Mouse (Mus musculus): ENCODE measurements around the gene Gm20388. TPM values are rescaled to one million over a fixed set of nuclear protein-coding genes. Genes with fewer than 3 reads are reported as not detected.

Gene Gm20388
- total RNA-seq, 1 experiment from 2014 or later, result 19.5 TPM

DNA sequence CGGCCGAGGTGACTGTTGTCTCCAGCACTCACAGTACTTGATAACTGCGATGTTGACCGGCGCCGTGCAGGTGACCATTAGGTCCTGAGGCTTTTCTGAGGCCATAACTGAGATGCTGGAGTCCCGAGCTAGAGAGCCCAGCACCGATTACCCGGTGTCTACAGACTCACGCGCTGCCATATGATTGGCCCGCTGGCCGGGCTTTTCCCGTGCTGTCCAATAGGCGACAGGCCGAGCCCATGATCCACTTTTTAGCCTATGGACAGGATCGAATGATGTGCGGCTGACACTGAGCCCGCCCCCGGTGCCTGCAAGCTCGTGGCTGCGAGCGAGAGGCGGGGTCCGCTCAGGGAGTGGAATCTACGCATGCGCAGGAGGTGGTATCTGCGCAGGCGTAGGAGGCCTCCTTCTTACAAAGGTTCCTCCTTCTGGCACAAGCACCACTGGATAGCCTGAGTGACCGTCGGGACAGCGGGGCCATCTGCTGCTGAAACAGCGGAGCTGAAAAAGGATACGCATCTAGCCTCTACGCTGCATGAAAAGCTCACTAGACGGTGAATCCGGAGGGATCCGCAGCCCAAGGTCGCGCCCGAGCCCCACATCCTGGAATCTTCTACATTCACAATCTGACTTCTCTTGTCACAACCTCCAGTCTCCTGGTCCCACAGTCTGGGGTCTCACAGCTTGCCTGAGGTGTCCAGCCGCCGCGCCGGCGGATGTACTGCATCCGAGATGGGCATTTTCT, 2532.8 kb downstream of the Gm20388 start, which contains the start of gene Mvd:
Mvd (minus strand) TSS at position 161 of the 745 bp plus-strand sequence.

GRCm38 (mm10) chr8:122460524-122461472, 2550.2 kb downstream of the Gm20388 start, which contains the start of gene Snai3:
Snai3 (minus strand) TSS chr8:122460733.

GRCm38 (mm10) chr8:122475580-122476320, 2565.1 kb downstream of the Gm20388 start, which contains the start of the genes Rnf166 and Ctu2:
Rnf166 (minus strand) TSS chr8:122476064.
Ctu2 (plus strand) TSS chr8:122476143.

DNA sequence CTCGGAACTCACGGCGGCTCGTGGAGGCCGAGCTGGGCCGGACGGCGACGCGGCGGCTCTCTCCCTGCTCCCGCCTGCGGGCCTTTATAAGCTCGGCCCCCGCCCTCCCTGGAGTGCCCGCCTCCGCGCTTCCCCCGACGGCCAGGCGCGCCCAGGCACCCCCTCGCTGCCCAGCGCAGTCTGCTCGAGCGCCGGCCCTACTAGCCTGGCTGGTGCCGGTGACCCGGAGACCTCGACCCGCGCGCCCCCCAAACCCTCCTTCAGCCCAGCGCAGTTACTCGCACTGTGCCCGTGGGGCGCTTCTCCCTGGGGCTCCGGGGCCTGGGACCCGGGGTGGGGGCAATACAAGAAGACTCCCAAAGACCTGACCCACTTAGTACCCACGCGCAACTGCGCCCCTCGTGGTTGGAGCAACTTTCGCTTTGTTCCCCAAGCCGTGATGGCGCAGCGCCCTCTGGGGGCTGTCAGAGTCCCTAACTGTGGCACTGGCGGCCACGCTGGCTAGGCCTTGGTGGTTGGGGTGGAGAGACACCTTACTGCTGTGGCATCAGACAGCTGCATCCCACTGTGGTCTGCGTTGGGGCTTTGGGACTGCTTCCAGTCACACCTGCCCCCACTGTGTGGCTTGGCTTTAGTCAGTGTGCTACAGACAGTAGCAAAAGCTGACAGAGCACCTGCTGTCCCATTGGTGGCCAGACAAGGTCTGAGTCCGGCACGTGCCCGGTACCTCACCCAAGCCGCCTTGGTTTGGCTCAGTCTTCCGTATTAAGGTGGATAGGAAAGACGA, 2640.8 kb downstream of the Gm20388 start, which contains the start of gene Piezo1:
Piezo1 (minus strand) TSS at position 65 of the 787 bp plus-strand sequence.

DNA sequence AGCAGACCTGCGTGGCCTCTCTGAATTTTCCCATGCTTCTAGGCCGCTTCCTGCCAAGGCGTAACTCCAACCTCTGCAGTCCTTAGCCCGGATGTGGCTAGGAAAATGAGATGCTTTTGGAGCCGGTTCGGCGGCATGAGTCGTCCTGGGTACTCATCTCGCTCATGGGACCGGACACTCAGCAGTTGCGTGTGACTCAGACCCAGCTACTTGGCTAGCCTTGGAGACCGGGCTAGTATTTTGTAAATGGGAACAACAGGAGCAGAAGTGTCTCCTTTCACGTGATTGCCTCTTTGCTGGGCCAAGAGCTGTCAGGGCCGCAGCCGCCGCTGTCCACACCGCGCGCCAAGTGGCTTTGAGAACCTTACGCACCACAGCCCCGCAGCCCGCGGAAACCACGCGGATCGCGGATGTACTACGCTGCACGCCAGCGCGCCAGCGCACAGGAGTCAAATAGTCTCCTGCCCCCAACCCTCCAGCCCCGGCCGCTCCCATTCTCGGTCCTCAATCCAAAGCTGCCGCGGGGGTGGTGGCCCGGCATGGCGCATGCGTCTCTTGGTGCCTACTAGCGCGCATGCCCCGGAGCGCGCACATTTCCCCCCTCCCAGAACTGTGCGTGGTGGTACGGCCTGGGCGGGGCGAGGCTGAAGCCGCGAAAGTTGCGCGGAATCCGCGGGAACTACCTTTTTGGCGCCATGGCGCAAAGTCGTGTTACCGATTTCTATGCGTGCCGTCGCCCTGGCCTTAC, 2656.9 kb downstream of the Gm20388 start, which contains the start of gene Cdt1:
Cdt1 (plus strand) TSS at position 655 of the 748 bp plus-strand sequence.

DNA sequence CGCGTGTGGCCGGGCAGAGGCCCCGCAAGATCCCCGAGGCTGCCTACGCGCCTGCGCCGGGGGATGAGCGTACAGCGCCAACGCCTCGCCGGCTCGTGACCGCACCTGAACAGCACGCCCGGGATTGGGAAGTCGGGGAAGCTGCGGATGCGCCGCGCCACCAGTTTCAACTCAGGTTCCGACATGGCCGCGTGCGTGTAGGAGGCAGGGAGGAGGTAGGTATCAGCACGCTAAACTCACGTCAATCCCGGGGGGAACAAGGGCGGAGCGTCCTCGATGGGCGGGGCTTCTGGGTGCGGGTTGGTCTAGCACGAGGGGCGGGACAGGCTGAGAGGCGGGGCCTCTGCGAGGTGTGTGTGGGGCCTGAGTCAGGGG, 2666.0 kb downstream of the Gm20388 start, which contains the start of gene Aprt:
Aprt (minus strand) TSS at position 262 of the 375 bp plus-strand sequence.

GRCm38 (mm10) chr8:122611295-122612133, 2700.9 kb downstream of the Gm20388 start, which contains the start of the genes Galns and Trappc2l:
Galns (minus strand) TSS chr8:122611463.
Trappc2l (plus strand) TSS chr8:122611640.

DNA sequence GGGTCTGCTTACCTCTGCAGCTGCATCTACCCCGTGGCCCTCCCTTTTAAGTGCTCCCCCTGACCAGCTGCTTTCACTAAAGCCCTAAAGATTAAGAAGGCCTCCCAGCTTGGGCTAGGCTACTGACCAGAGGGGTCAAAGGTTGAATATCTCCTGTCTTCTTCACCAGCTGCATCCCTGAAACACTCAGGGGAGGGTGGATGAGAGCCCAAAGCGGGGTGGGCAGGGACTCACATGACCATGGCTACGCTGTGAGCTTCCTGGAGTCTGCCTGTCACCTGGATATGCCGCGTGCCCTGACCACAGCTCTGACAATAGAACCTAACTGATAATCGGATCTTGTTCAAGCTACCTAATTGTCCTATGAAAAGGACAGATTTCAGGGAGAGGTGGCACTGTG, 2712.1 kb downstream of the Gm20388 start, which contains the start of gene Pabpn1l:
Pabpn1l (minus strand) TSS at position 13 of the 400 bp plus-strand sequence.

GRCm38 (mm10) chr8:122699005-122699492, 2788.4 kb downstream of the Gm20388 start, which contains the start of gene Cbfa2t3:
Cbfa2t3 (minus strand) TSS chr8:122699109.

GRCm38 (mm10) chr8:122775285-122776155, 2864.9 kb downstream of the Gm20388 start, which contains the start of gene Acsf3:
Acsf3 (plus strand) TSS chr8:122775486.

DNA sequence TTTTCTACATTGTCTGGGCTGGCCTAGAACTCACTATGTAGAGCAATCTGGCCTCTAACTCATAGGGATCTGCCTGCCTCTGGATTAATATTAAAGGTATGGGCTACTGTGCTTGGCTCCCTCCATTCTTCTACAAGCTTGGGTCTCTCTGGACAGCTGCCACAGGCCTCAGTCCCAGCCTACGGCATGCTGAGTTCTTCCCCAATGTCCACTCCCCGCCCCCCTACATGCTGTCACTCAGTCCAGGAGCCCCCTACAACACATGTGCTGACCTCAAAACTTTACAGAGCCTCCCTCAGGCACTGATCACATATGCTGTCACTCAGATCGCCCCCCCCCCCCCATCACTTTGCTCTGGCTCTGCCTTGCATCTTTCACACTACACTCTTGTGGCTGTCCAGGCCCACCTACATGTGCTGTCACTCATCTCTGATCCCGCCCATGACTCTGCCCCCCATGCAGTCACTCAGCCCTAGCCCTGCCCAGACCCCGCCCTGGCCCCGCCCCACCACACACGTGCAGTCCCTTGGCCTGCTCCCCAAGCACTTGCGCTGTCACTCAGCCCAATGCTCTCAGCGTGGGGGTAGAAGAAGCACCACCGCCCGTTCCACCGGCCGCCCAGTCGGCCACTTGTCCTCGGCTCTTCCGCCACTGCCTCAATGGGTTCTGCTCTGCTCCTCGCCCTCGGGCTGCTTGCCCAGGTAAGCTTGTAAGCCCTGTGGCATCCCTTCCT, 2937.4 kb downstream of the Gm20388 start, which contains the start of gene Cdh15:
Cdh15 (plus strand) TSS at position 138 of the 733 bp plus-strand sequence.

DNA sequence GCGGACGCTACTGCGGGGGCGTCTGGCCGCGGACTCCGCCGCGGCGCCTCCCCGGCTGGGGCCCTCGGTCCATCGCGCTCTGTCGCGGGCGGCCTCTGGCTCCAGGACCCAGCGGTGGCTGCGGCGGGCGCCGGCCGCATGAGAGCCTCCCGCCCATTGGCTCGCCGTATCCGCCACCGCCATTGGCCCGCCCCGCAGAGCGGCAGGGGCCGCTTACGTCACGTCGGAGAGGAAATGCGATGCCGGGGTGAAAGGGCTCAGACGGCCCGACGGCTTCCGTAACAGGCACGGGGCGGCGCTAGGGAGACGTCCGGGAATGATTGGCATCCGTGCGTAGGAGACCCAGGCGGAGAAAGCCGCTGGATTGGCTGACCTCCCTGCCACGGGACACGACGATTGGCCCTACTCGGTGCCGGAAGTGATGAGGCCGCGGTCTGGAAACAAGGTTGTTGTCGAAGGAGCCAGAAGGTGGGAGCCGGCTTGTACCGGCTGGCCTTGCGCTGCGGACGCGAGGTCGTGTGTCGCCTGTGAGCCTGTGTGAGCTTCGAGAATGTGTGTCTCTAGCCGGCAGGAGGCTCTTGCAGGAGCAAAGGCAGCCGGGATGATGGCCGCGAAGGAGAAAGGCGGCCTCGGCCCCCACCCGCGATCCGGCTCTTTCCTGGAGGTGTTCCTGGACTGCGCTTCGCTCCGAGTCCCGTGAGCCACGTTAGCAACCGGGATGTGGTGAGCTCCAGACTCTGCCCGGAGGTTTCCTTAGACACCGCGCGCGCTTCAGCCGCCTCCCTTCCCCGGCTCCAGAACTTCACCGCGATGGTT, 3131.7 kb downstream of the Gm20388 start, which contains the start of gene Ankrd11:
Ankrd11 (minus strand) TSS at position 120 of the 816 bp plus-strand sequence.

DNA sequence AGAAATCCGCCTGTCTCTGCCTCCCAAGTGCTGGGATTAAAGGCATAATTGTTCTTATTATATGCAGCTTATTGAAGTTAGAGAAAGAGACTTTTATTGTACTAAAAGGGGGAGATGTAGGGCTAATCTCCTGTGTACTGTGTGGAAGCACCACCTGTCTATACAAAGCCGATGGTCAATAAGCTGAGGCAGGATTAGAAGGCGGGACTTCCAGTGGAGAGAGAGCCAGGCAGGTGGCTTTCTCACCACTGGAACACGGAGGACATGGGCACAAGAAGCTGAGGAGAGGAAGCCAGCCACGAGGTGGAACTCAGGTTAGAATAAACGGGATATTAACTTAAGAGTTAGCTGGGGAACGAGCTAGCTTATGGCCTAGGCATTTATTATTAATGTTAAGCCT, 3152.1 kb downstream of the Gm20388 start, which contains the start of gene Spg7:
Spg7 (plus strand) TSS at position 222 of the 400 bp plus-strand sequence.

DNA sequence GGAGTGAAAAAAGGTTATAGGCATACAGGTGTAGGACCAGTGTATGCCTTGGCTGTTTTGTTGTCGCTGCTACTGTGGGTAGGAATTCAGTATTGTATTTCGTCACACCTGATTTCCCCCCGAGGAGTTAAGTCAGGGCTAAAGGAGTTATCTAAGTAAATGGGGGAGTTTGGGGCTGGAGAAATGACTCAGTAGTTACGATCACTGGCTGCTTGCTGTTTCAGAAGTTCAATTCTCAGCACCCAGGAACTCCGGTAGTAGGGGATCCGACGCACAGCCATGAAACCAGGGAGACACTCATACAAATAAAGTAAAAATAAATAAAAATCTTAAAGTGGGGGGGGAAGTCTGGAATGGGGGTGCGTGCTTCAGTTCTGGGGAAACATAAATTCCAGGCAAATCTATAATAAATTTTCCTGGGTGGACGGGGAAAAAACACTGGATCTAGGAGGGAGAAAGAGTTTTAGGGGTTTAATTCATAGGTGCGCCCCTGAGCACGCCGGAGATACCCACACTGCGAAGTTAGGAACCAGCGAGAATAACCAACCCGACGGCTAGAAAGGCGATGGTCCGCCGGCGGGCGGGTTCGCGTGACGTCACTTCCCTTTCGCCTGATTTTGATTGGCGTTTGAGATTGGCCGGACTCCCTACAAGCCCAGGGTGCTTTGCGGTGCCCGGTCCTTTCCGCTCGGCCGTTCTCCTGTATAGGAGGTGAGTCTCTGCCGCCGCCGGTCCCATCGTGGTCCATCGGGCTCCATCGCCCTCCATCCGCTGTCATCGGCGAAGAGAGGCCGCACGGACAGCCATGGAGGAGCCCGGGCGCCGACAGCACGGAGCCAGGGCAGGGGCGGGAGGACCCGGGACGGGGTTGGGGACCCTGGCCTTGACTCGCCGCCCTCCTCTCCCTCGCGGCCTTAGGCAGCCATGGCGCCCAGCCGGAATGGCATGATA, 3191.4 kb downstream of the Gm20388 start, which contains the start of gene Rpl13:
Rpl13 (plus strand) TSS at position 616 of the 951 bp plus-strand sequence.

GRCm38 (mm10) chr8:123117127-123117731, 3206.6 kb downstream of the Gm20388 start, which contains the start of gene Cpne7:
Cpne7 (plus strand) TSS chr8:123117374.

Data from CD4-positive naive resting alpha-beta T cell, adult 57 days (primary cell).